Mouse (Mus musculus) A20 (cell line): ENCODE measurements around the gene B3gat3.
"Not testable (repeated sequence)": the region's sequence is repeated elsewhere in the genome, so short reads cannot be mapped to it uniquely, and the experiment has no call there.

Experiments
- DNase-seq: peaks from one replicate; pipeline ENCODE4 v3.0.0-alpha.2; 2011; ENCODE audit warnings: low read depth, low spot score

B3gat3 gene

GRCm38 (mm10) chr19:8920073-8920736, at the start of gene B3gat3:
B3gat3 (plus strand) TSS chr19:8920374.
- peak; percentile 96 for DNase-seq

GRCm38 (mm10) chr19:8870381-8870780, 49.8 kb upstream of the B3gat3 start:
- DNase-seq: not testable (repeated sequence)

- no peak for DNase-seq
Observed at GRCm38 (mm10) chr19:8870838-8871237, 49.3 kb upstream of the B3gat3 start.

GRCm38 (mm10) chr19:8871267-8872186, 48.6 kb upstream of the B3gat3 start, which contains the start of gene Ubxn1:
Ubxn1 (plus strand) TSS chr19:8871496.
- DNase-seq: peak; percentile 96

GRCm38 (mm10) chr19:8872266-8872840, 47.8 kb upstream of the B3gat3 start:
- DNase-seq: no peak

- DNase-seq: no peak
Observed at GRCm38 (mm10) chr19:8875031-8875430, 45.1 kb upstream of the B3gat3 start.

GRCm38 (mm10) chr19:8880311-8881033, 39.7 kb upstream of the B3gat3 start, which contains the start of gene Uqcc3:
Uqcc3 (minus strand) TSS chr19:8880923.
- peak; percentile 91 for DNase-seq

GRCm38 (mm10) chr19:8881034-8881392, 39.2 kb upstream of the B3gat3 start:
- no peak for DNase-seq

- DNase-seq: no peak
Observed at GRCm38 (mm10) chr19:8883616-8884015, 36.6 kb upstream of the B3gat3 start, which contains the start of the genes Lbhd1 and Gm49403. Lbhd1 (plus strand) TSS chr19:8883732. Gm49403 (plus strand) TSS chr19:8883930.

GRCm38 (mm10) chr19:8886916-8887584, 33.1 kb upstream of the B3gat3 start:
- DNase-seq: peak; percentile 37

GRCm38 (mm10) chr19:8887585-8888463, 32.4 kb upstream of the B3gat3 start:
- peak; percentile 47 for DNase-seq

- peak; percentile 98 for DNase-seq
Observed at GRCm38 (mm10) chr19:8888511-8889385, 31.4 kb upstream of the B3gat3 start, which contains the start of the genes 1810009A15Rik and Gm49416. 1810009A15Rik (plus strand) TSS chr19:8888853. Gm49416 (plus strand) TSS chr19:8888926.

- DNase-seq: peak; percentile 91
Observed at GRCm38 (mm10) chr19:8892829-8893766, 27.1 kb upstream of the B3gat3 start, which contains the start of gene Ints5. Ints5 (plus strand) TSS chr19:8893005.

GRCm38 (mm10) chr19:8895397-8895960, 24.7 kb upstream of the B3gat3 start:
- DNase-seq: peak; percentile 84

GRCm38 (mm10) chr19:8896231-8896630, 23.9 kb upstream of the B3gat3 start:
- DNase-seq: peak; percentile 63

- peak; percentile 72 for DNase-seq
Observed at GRCm38 (mm10) chr19:8897211-8897864, 22.8 kb upstream of the B3gat3 start.
